Mouse (Mus musculus): Measurements from ENCODE around the gene Chn2. TPM values are rescaled to one million over a fixed set of nuclear protein-coding genes. Genes with fewer than 3 reads are reported as not detected.

Gene Chn2
- total and polyA plus RNA-seq, 3 experiments = not detected

- no peak overlapping the region for H3K27ac ChIP-seq (ENCODE audit: control insufficient read depth, low read depth, low read length)
- no peak for DNase-seq (ENCODE audit: low read depth, low spot score)
- H3K4me3 ChIP-seq (ENCODE audit: control insufficient read depth in 1 of 2, insufficient read depth in 1 of 2, low read depth in 2 of 2, low read length in 2 of 2) = no peak overlapping the region
- H3K79me2 ChIP-seq (ENCODE audit: control insufficient read depth, insufficient read depth, low read length, poor library complexity) = no peaks in the 10 kb centered on the region
- H3K4me1 ChIP-seq (ENCODE audit: control insufficient read depth in 1 of 2, insufficient read depth in 2 of 2, low read length in 2 of 2) = no peaks in the 10 kb centered on the region
- no peaks in the 10 kb centered on the region for H3K27me3 ChIP-seq (ENCODE audit: control insufficient read depth in 1 of 2, insufficient read depth in 2 of 2, low read length in 2 of 2)
- no peaks in the 10 kb centered on the region for H3K36me3 ChIP-seq (ENCODE audit: control insufficient read depth in 1 of 2, insufficient read depth in 2 of 2, low read length in 2 of 2)
- no peaks in the 10 kb centered on the region for H3K9me3 ChIP-seq (replicated peaks; ENCODE audit: insufficient read depth, low read length)
- H3K9ac ChIP-seq (ENCODE audit: control insufficient read depth, low read depth, low read length, poor library complexity, severe bottlenecking) = no peak overlapping the region
- no peak for TF ChIP-seq NELFE (IDR thresholded peaks at IDR 0.05; ENCODE audit: low read depth, low read length)
- no peak for TF ChIP-seq JUND (IDR thresholded peaks at IDR 0.05; ENCODE audit: low read depth, low read length)
- no peak for TF ChIP-seq NRF1 (IDR thresholded peaks at IDR 0.05; ENCODE audit: insufficient read depth, low read depth, low read length, poor library complexity, severe bottlenecking)
- no peak for TF ChIP-seq POLR2AphosphoS5 (IDR thresholded peaks at IDR 0.05; ENCODE audit: borderline replicate concordance, low read depth, low read length)
- TF ChIP-seq TBP (IDR thresholded peaks at IDR 0.05; ENCODE audit: low read depth, low read length) = no peak
- no peak for TF ChIP-seq POLR2AphosphoS2 (IDR thresholded peaks at IDR 0.05; ENCODE audit: low read length)
- no peak for TF ChIP-seq MYB (IDR thresholded peaks at IDR 0.05; ENCODE audit: low read depth, low read length)
- TF ChIP-seq SMC3 (IDR thresholded peaks at IDR 0.05; ENCODE audit: low read depth, low read length) = no peak
- TF ChIP-seq UBTF (IDR thresholded peaks at IDR 0.05; ENCODE audit: borderline replicate concordance, insufficient read depth, low read depth, low read length) = no peak
- no peak for TF ChIP-seq KAT2A (conservative IDR thresholded peaks at IDR 0.05; ENCODE audit: low read depth, low read length)
- no peak for TF ChIP-seq CTCF (IDR thresholded peaks at IDR 0.05 in 2 of 3, conservative IDR thresholded peaks at IDR 0.05 in 1 of 3; ENCODE audit: control insufficient read depth in 1 of 3, insufficient read depth in 1 of 3, low read depth in 2 of 3, low read length in 3 of 3, poor library complexity in 1 of 3, severe bottlenecking in 1 of 3)
- TF ChIP-seq MAZ (IDR thresholded peaks at IDR 0.05; ENCODE audit: low read depth, low read length) = no peak
- TF ChIP-seq TAL1 (IDR thresholded peaks at IDR 0.05; ENCODE audit: low read length) = no peak
- TF ChIP-seq USF1 (IDR thresholded peaks at IDR 0.05; ENCODE audit: low read depth, low read length) = no peak
These were observed 202.9 kb downstream of the Chn2 start for GRCm38 (mm10) chr6:54242286-54242685.

- Histone ChIP-seq H3K27ac (ENCODE audit: control insufficient read depth, low read depth, low read length) (no peak overlapping the region), H3K4me3 (ENCODE audit: control insufficient read depth in 1 of 2, insufficient read depth in 1 of 2, low read depth in 2 of 2, low read length in 2 of 2) (no peak overlapping the region), H3K9me3 (replicated peaks; ENCODE audit: insufficient read depth, low read length) (no peaks in the 10 kb centered on the region), H3K27me3 (ENCODE audit: control insufficient read depth in 1 of 2, insufficient read depth in 2 of 2, low read length in 2 of 2) (no peaks in the 10 kb centered on the region), H3K4me1 (ENCODE audit: control insufficient read depth in 1 of 2, insufficient read depth in 2 of 2, low read length in 2 of 2) (no peaks in the 10 kb centered on the region), H3K36me3 (ENCODE audit: control insufficient read depth in 1 of 2, insufficient read depth in 2 of 2, low read length in 2 of 2) (no peaks in the 10 kb centered on the region), H3K9ac (ENCODE audit: control insufficient read depth, low read depth, low read length, poor library complexity, severe bottlenecking) (no peak overlapping the region), H3K79me2 (ENCODE audit: control insufficient read depth, insufficient read depth, low read length, poor library complexity) (no peaks in the 10 kb centered on the region)
- DNase-seq (ENCODE audit: low read depth, low spot score) = no peak
- TF ChIP-seq MEF2A (IDR thresholded peaks at IDR 0.05; ENCODE audit: extremely low read depth, insufficient replicate concordance, low read depth, low read length, poor library complexity, severe bottlenecking) (no peak), MYC (IDR thresholded peaks at IDR 0.05; ENCODE audit: low read depth, low read length) (no peak), POLR2A (IDR thresholded peaks at IDR 0.05; ENCODE audit: control insufficient read depth in 1 of 2, insufficient read depth in 1 of 2, low read depth in 1 of 2, low read length in 2 of 2, poor library complexity in 1 of 2) (no peak), ZMIZ1 (IDR thresholded peaks at IDR 0.05; ENCODE audit: low read depth, low read length) (no peak), ZNF384 (IDR thresholded peaks at IDR 0.05; ENCODE audit: low read depth, low read length) (no peak), ETS1 (IDR thresholded peaks at IDR 0.05; ENCODE audit: low read depth, low read length) (no peak), MAZ (IDR thresholded peaks at IDR 0.05; ENCODE audit: low read depth, low read length) (no peak), RCOR1 (IDR thresholded peaks at IDR 0.05; ENCODE audit: low read depth, low read length) (no peak)
These were observed 209.2 kb downstream of the Chn2 start for GRCm38 (mm10) chr6:54248354-54249252.
